Mouse (Mus musculus): ENCODE data around the gene Gm49486.

GRCm38 (mm10) chr15:79194048-79194447 lies 35.1 kb upstream of the Gm49486 start:
- TF ChIP-seq CTCF (IDR thresholded peaks at IDR 0.05; ENCODE audit: insufficient read depth, low read length) (no peak), POLR2A (IDR thresholded peaks at IDR 0.05; ENCODE audit: borderline replicate concordance, extremely low read depth, low read depth, low read length) (no peak)
